Mouse (Mus musculus) ES-E14 (cell line): ENCODE results near the gene Tax1bp3. TPM values are rescaled to one million over a fixed set of nuclear protein-coding genes. Genes with fewer than 3 reads are reported as not detected.

Source experiments
- DNase-seq: peaks from one replicate; pipeline ENCODE4 v3.0.0-alpha.2; 2013; ENCODE audit warnings: low read depth, low spot score
- H3K27ac ChIP-seq: 2 replicates; pipeline ENCODE4 v1.5.1; 2012; ENCODE audit warnings: low read depth, mild to moderate bottlenecking, low read length, moderate library complexity, mixed read lengths; ENCODE audit not compliant: poor library complexity, insufficient read depth, severe bottlenecking
- H3K36me3 ChIP-seq: 2 replicates; pipeline ENCODE4 v1.6.1; 2012; ENCODE audit warnings: mild to moderate bottlenecking, low read length, moderate library complexity, mixed read lengths; ENCODE audit not compliant: control insufficient read depth, poor library complexity, insufficient read depth, severe bottlenecking
- H3K4me1 ChIP-seq, 2 experiments: fragments of 150-350 bp in 1 of 2; sonication (generic) in 1 of 2; 2 replicates each; pipeline ENCODE4 v1.6.1; 2012; ENCODE audit warnings: low read length in 2 of 2, mild to moderate bottlenecking in 1 of 2, mixed read lengths in 1 of 2; ENCODE audit not compliant: control insufficient read depth in 2 of 2, insufficient read depth in 2 of 2, poor library complexity in 1 of 2
- H3K4me3 ChIP-seq, 2 experiments: fragments of 150-350 bp in 1 of 2; sonication (generic) in 1 of 2; 2 replicates each; pipeline ENCODE4 v1.5.1; 2012; ENCODE audit warnings: low read length in 2 of 2, low read depth in 1 of 2, mild to moderate bottlenecking in 1 of 2, mixed read lengths in 1 of 2; ENCODE audit not compliant: insufficient read depth in 1 of 2, poor library complexity in 1 of 2, severe bottlenecking in 1 of 2
- H3K9ac ChIP-seq: 2 replicates; pipeline ENCODE4 v1.6.1; 2012; ENCODE audit warnings: low read depth, mild to moderate bottlenecking, low read length, mixed read lengths; ENCODE audit not compliant: poor library complexity, insufficient read depth, severe bottlenecking
- H3K9me3 ChIP-seq: fragments of 150-350 bp; sonication (generic); 2 replicates; pipeline ENCODE4 v1.6.1; 2012; ENCODE audit warnings: low read depth, mild to moderate bottlenecking, low read length; ENCODE audit not compliant: control insufficient read depth, insufficient read depth
- CHD2 ChIP-seq: IDR thresholded peaks from 2 replicates; pipeline ENCODE4 v1.6.1; 2014; ENCODE audit warnings: mild to moderate bottlenecking, low read depth, low read length, inconsistent platforms
- HCFC1 ChIP-seq: IDR thresholded peaks from 2 replicates; pipeline ENCODE4 v1.6.1; 2012; ENCODE audit warnings: low read length, inconsistent platforms, borderline replicate concordance; ENCODE audit not compliant: insufficient read depth
- MAFK ChIP-seq: IDR thresholded peaks from 2 replicates; pipeline ENCODE4 v1.6.1; 2014; ENCODE audit warnings: mild to moderate bottlenecking, low read depth, low read length, inconsistent platforms; ENCODE audit not compliant: insufficient read depth
- ZC3H11A ChIP-seq: IDR thresholded peaks from 2 replicates; pipeline ENCODE4 v1.6.1; 2012; ENCODE audit warnings: low read depth, mild to moderate bottlenecking, inconsistent platforms, low read length, borderline replicate concordance
- ZNF384 ChIP-seq: IDR thresholded peaks from 2 replicates; pipeline ENCODE4 v1.6.1; 2012; ENCODE audit warnings: low read depth, low read length, inconsistent platforms
- in situ Hi-C, 2 experiments: fragments of 600-800 bp; cut with MboI; formaldehyde crosslinking; loops; one replicate each; pipeline ENCODE4 v1.15.1; 2025; ENCODE audit warnings: low sequenced_read_pairs in 2 of 2, inconsistent platforms in 1 of 2; ENCODE audit not compliant: unreplicated experiment in 2 of 2
- total RNA-seq: library from RNA; depleted of rRNA; stranded (reverse); fragments of 300-350 nt; gene quantifications from 2 replicates; pipeline ENCODE4 v1.2.3, GENCODE M21; 2012; rRNA removed

Tax1bp3 gene
- total RNA-seq, 1 experiment, result 55.0 TPM

DNA sequence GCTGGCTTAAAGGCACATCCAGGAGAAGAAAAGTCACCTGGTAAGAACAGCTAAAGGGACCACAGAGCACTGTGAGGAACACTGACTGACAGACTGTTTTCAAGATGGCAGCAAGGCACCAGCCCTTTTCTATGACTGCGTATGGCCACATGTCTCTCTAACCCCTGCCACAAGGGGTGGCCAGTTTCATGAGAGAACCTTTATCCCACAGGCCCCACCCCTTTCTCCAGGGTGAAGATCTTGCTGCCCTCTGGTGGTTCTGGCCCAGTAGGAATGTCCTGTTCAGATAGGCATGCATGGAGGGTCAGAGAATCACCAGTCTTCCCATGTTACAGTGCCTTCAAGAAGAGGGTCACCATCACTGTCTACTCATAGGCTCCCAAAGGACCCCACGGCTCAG lies 47.1 kb downstream of the Tax1bp3 start:
- TF ChIP-seq MAFK, result no peak
- no peak for TF ChIP-seq HCFC1
- no peak for TF ChIP-seq CHD2
- Histone ChIP-seq H3K4me3 (no peak overlapping the region), H3K9ac (no peak overlapping the region), H3K4me1 (peaks cover 0 to 2% of the 10 kb centered on the region in 2 experiments; a peak in 1 of 4 replicates), H3K9me3 (no peaks in the 10 kb centered on the region), H3K36me3 (no peaks in the 10 kb centered on the region), H3K27ac (no peak overlapping the region)
- in situ Hi-C loops, result no loop called here
- DNase-seq, result peak; percentile 28

- Histone ChIP-seq H3K4me1 (peaks cover 0 to 2% of the 10 kb centered on the region in 2 experiments; a peak in 1 of 4 replicates), H3K27ac (no peak overlapping the region), H3K9me3 (no peaks in the 10 kb centered on the region), H3K36me3 (no peaks in the 10 kb centered on the region), H3K4me3 (no peak overlapping the region), H3K9ac (no peak overlapping the region)
- in situ Hi-C loops, result no loop called here
- DNase-seq, result no peak
- TF ChIP-seq MAFK, result no peak
- no peak for TF ChIP-seq ZC3H11A
- TF ChIP-seq ZNF384, result no peak
- TF ChIP-seq HCFC1, result no peak
- no peak for TF ChIP-seq CHD2
These were observed 49.0 kb downstream of the Tax1bp3 start for GRCm38 (mm10) chr11:73225856-73226255.

DNA sequence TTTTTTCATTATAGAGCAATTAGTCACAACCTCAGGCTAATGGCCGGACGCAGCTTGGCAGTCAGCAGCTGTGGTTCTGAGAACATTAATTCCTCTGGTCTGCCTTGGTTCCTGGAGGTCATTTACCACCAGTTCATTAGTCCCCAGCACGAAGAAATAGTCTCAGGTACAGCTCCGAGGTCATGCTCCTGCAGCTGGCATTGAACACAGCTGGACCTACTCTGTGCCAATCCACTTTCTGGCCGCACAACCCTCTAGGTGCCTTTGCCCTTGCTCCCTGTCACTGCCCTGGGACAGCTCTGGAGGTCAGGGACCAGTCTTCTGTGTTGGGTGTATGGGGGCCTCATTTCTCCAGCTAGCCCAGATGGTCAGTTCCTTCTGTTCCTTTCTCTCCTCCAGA lies 52.0 kb downstream of the Tax1bp3 start:
- no peaks in the 10 kb centered on the region for H3K36me3 ChIP-seq
- no peak overlapping the region for H3K4me3 ChIP-seq
- H3K4me1 ChIP-seq, result no peaks in the 10 kb centered on the region
- TF ChIP-seq ZC3H11A (no peak), CHD2 (no peak)
- no peak overlapping the region for H3K27ac ChIP-seq
- no peak overlapping the region for H3K9ac ChIP-seq
- no peak for DNase-seq
- in situ Hi-C loops, result no loop called here
- no peaks in the 10 kb centered on the region for H3K9me3 ChIP-seq

DNA sequence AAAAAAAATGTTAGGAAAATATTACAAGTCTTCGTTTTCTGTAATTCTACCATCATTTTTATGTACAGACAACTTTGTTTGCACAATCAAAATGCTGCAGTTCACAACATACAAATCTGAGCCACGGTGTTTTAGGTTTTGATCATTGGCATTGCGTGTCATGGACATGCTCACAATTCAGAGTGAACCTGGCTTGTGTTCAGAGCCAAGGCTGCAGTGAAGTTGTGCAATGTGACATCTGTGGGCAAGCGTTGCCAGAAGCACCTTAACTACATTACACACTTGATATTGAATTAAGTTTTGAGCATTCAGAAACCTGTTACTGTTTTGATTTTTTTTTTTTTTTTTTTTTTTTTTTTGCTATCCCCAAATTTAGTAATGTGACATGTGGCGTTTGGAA lies 53.2 kb downstream of the Tax1bp3 start:
- Histone ChIP-seq H3K36me3 (no peaks in the 10 kb centered on the region), H3K4me3 (no peak overlapping the region), H3K27ac (no peak overlapping the region), H3K4me1 (no peaks in the 10 kb centered on the region), H3K9ac (no peak overlapping the region), H3K9me3 (no peaks in the 10 kb centered on the region)
- no peak for DNase-seq
- in situ Hi-C loops, result no loop called here
- TF ChIP-seq CHD2 (no peak), ZNF384 (no peak), MAFK (no peak), ZC3H11A (no peak), HCFC1 (no peak)

DNA sequence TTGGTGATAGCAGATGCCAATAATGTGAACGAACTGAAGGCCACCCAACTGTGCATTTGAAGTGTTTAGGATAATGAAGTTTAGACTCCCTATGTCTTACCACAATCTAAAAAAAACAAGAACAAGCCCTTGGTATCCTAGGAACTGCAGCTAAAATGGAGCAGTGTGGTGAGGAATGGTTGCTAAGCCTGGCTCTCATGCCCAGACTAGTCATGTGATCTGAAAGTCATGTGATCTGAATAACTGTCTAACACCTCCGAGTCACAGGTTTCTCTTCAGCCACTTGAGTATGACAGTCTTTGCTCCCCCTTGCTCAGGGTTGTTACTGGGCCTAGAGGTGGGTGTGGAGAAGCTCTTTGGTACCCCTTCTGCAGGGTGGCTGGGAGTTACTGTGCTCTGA lies 55.6 kb downstream of the Tax1bp3 start:
- DNase-seq, result no peak
- Histone ChIP-seq H3K9me3 (no peaks in the 10 kb centered on the region), H3K4me1 (no peaks in the 10 kb centered on the region), H3K27ac (no peak overlapping the region), H3K9ac (no peak overlapping the region), H3K4me3 (no peak overlapping the region), H3K36me3 (no peaks in the 10 kb centered on the region)
- TF ChIP-seq HCFC1, result no peak
- no peak for TF ChIP-seq ZC3H11A
- TF ChIP-seq MAFK, result no peak
- no peak for TF ChIP-seq ZNF384
- no peak for TF ChIP-seq CHD2
- in situ Hi-C loops, result no loop called here

Other genes with a start within 250 kb of the Tax1bp3 start
- gene Atp2a3, start 215.9 kb upstream of the Tax1bp3 start, total RNA-seq, result 10.7 and 17.4 TPM in 2 replicates
- gene P2rx1, start 178.0 kb upstream of the Tax1bp3 start, total RNA-seq, result 0.36 and 0.69 TPM in 2 replicates
- 4.3 and 4.5 TPM in 2 replicates for gene Camkk1, start 158.1 kb upstream of the Tax1bp3 start, total RNA-seq
- gene Ncbp3, start 129.3 kb upstream of the Tax1bp3 start, total RNA-seq, result 9.6 and 10.4 TPM in 2 replicates
- 0.45 and 0.85 TPM in 2 replicates for gene Itgae, start 86.5 kb upstream of the Tax1bp3 start, total RNA-seq
- gene Haspin, start 38.8 kb upstream of the Tax1bp3 start, total RNA-seq, result 19.7 and 25.5 TPM in 2 replicates
- 1.7 and 1.9 TPM in 2 replicates for gene P2rx5, start 16.7 kb upstream of the Tax1bp3 start, total RNA-seq
- gene Emc6, start within 50 bp of the Tax1bp3 start, total RNA-seq, result 80.7 and 95.4 TPM in 2 replicates
- gene Ctns, start 22.0 kb downstream of the Tax1bp3 start, total RNA-seq, result 15.8 and 22.1 TPM in 2 replicates
- 1.3 and 2.3 TPM in 2 replicates for gene Shpk, start 22.4 kb downstream of the Tax1bp3 start, total RNA-seq
- gene Trpv1, start 57.2 kb downstream of the Tax1bp3 start, total RNA-seq, result 0.16 and 0.22 TPM in 2 replicates
- 0.16 and 0.54 TPM in 2 replicates for gene Trpv3, start 90.3 kb downstream of the Tax1bp3 start, total RNA-seq
- 2.2 and 4.1 TPM in 2 replicates for gene Aspa, start 152.5 kb downstream of the Tax1bp3 start, total RNA-seq
- 0.13 TPM in 1 of 2 replicates, not detected in the other for gene Gm49340, start 152.7 kb downstream of the Tax1bp3 start, total RNA-seq
- gene Spata22, start 152.7 kb downstream of the Tax1bp3 start, total RNA-seq, result 0.74 and 3.3 TPM in 2 replicates
- 0.31 TPM in 1 of 2 replicates, not detected in the other for gene Olfr20, start 173.7 kb downstream of the Tax1bp3 start, total RNA-seq
- gene Olfr376, start 194.2 kb downstream of the Tax1bp3 start, total RNA-seq, result 1.1 and 1.6 TPM in 2 replicates
- not detected in 2 replicates for gene Olfr1, start 222.5 kb downstream of the Tax1bp3 start, total RNA-seq